Mouse (Mus musculus) brain, embryonic 14.5 days (tissue): ENCODE results near the gene Dnajc22.

Experiments
- CTCF ChIP-seq: fragments of 200-500 bp; IDR thresholded peaks from 2 replicates; pipeline ENCODE4 v1.5.1; 2012; ENCODE audit warnings: inconsistent platforms, mild to moderate bottlenecking, moderate library complexity, borderline replicate concordance; ENCODE audit not compliant: insufficient read depth, insufficient read length; ENCODE audit errors: extremely low read depth
- POLR2A ChIP-seq: fragments of 200-500 bp; IDR thresholded peaks from 2 replicates; pipeline ENCODE4 v1.6.1; 2012; ENCODE audit warnings: mild to moderate bottlenecking, inconsistent platforms, borderline replicate concordance; ENCODE audit not compliant: poor library complexity, insufficient read depth, insufficient read length, severe bottlenecking; ENCODE audit errors: extremely low read depth

- TF ChIP-seq CTCF, result no peak
- no peak for TF ChIP-seq POLR2A
Measured at GRCm38 (mm10) chr15:99096831-99097500, 4.0 kb downstream of the Dnajc22 start.
